9 mouse cellular contexts compared by ENCODE assay signal in the genomic region with DNA sequence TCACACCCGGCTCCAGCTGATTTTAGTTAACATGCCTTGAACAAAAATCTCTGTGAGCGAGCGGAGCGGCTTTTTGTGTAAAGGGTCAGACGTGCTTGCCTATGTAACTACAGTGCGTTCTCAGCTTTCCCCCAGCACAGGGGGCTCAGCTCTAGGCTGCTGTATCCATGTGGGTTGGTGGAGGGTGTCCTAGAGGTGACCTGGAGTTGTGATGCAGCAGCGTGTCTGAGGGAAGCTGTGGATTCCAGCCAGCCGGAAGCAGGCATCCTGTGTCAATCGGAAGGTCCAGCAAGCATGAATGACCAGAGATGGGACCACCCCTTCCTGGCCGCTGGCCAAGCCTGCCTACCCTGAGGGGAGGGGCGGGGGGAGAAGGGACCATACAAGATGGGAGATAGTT. TPM values are rescaled to one million over a fixed set of nuclear protein-coding genes. Genes with fewer than 3 reads are reported as not detected.
DNase-seq lines count a peak whose midpoint lies in the region; ATAC-seq lines count a peak whose summit lies in the region.
"Had no signal": no experiment of that assay in that cellular context is flagged by ENCODE, and none has a peak within 500 bp of the region (broad histone marks: within the 10 kb centered on the region; RNA-seq: fewer than 3 reads in every experiment).

No protein-coding gene starts in this region.

- H3K36me3 ChIP-seq in stomach, embryonic 16.5 days (ENCODE audit: control insufficient read depth, insufficient read depth, low read length), result no peaks in the 10 kb centered on the region
- H3K36me3 ChIP-seq: liver, embryonic 15.5 days had no signal

- no peaks in the 10 kb centered on the region for H3K27me3 ChIP-seq in stomach, embryonic 16.5 days (ENCODE audit: control insufficient read depth, insufficient read depth, low read length)
- H3K27me3 ChIP-seq: liver, embryonic 15.5 days had no signal

- no peaks in the 10 kb centered on the region for H3K9me3 ChIP-seq in stomach, embryonic 16.5 days (replicated peaks; ENCODE audit: control insufficient read depth, low read length)
- H3K9me3 ChIP-seq: liver, embryonic 15.5 days had no signal

- 44% methylated on average over 11 of the region's 11 CpGs for WGBS in stomach, embryonic 16.5 days

- no peak for ATAC-seq in stomach, embryonic 16.5 days (ENCODE audit: insufficient read depth, low FRiP score)
- ATAC-seq in erythroid progenitor cell, adult 5-6 weeks (replicated peaks; ENCODE audit: low FRiP score, poor library complexity, severe bottlenecking), result no peak

- peaks cover 77% of the 10 kb centered on the region for H3K4me1 ChIP-seq in stomach, embryonic 16.5 days (ENCODE audit: control insufficient read depth, insufficient read depth, low read length)

- H3K27ac ChIP-seq in stomach, embryonic 16.5 days (ENCODE audit: low read length), result no peak overlapping the region; the same call in 1 of the 2 replicates
- H3K27ac ChIP-seq: liver, embryonic 15.5 days had no signal

- 0 out of 2 replicates have a peak overlapping the region, but pooled peaks have one; percentile 2 for H3K9ac ChIP-seq in stomach, embryonic 16.5 days (ENCODE audit: low read length)
- H3K9ac ChIP-seq: liver, embryonic 15.5 days had no signal

- 0 out of 2 replicates have a peak overlapping the region, but pooled peaks have one; percentile 16 for H3K4me2 ChIP-seq in stomach, embryonic 16.5 days (ENCODE audit: low read depth, low read length)
- H3K4me2 ChIP-seq: liver, embryonic 15.5 days had no signal

- no peak overlapping the region for H3K4me3 ChIP-seq in stomach, embryonic 16.5 days (replicated peaks; ENCODE audit: low read length)
- H3K4me3 ChIP-seq: liver, embryonic 15.5 days had no signal

- DNase-seq in cerebellum, adult 9-10 months, result peak; percentile 62
- DNase-seq in cerebellum, adult 8-10 months, result no peak
- DNase-seq in urinary bladder, postnatal 25 days (ENCODE audit: low spot score), result peak; percentile 21
- DNase-seq in urinary bladder, postnatal 10 days (ENCODE audit: low spot score), result no peak
- DNase-seq in kidney, adult 9 months, result peak; percentile 79
- DNase-seq in ovary, postnatal 14 days (ENCODE audit: low spot score), result no peak

RNA-seq across cellular contexts. Expression of a gene that starts 24.5 kb away (rescaled TPM):
- polyA plus RNA-seq in stomach, embryonic 16.5 days (2015; fragmentation: Nextera tagmentation; extraction: Ambion mirVana), result 53.5 and 54.5 TPM in 2 replicates
- total RNA-seq in erythroid progenitor cell, adult 5-6 weeks (2015; ENCODE audit: low replicate concordance), result 5.4 TPM in 2 replicates
- 8.5 and 9.2 TPM in 2 replicates for total RNA-seq in erythroid progenitor cell, adult 5-6 weeks (2017; ENCODE audit: low replicate concordance)

Comparison
In these comparisons a context has a peak if more than half of its experiments do, and no peak if none do; other contexts are left out.
1. DNase-seq: peak in cerebellum, adult 9-10 months (single experiment), urinary bladder, postnatal 25 days (single experiment) and kidney, adult 9 months (single experiment); none in cerebellum, adult 8-10 months (single experiment), urinary bladder, postnatal 10 days (single experiment) and ovary, postnatal 14 days (single experiment).